Mouse (Mus musculus): ENCODE measurements at regions not wholly inside any gene's neighbourhood (a gene's known extent, or its start where the extent isn't known, plus 50 kb on each side); places are given as distances from the start of the nearest gene placed in this dataset.

- dilution Hi-C loops (cut with MboI; ENCODE audit: extremely low pct_ligation_motif_present, extremely low pct_unique_long_range_greater_than_20kb, low sequenced_read_pairs) (no loop called here), in situ Hi-C loops (cut with MboI; ENCODE audit: low pct_ligation_motif_present, low pct_unique_long_range_greater_than_20kb, low sequenced_read_pairs) (no loop called here)
- no peak overlapping the region for H3K4me2 ChIP-seq (ENCODE audit: insufficient read depth, low read depth, poor library complexity, severe bottlenecking)
- H3K4me1 ChIP-seq (ENCODE audit: control insufficient read depth in 1 of 2, insufficient read depth in 2 of 2), result no peaks in the 10 kb centered on the region
- TF ChIP-seq NRF1 (IDR thresholded peaks at IDR 0.05; ENCODE audit: low read depth, low read length) (no peak), BHLHE40 (IDR thresholded peaks at IDR 0.05; ENCODE audit: low read depth, low read length) (no peak), MXI1 (IDR thresholded peaks at IDR 0.05; ENCODE audit: low read depth, low read length) (no peak), TCF12 (IDR thresholded peaks at IDR 0.05; ENCODE audit: low read depth, low read length) (no peak), ZKSCAN1 (IDR thresholded peaks at IDR 0.05; ENCODE audit: borderline replicate concordance, low read depth, low read length) (no peak)
- H3K4me3 ChIP-seq (replicated peaks in 1 of 3; ENCODE audit: low read depth in 2 of 3, low read length in 2 of 3, poor library complexity in 1 of 3), result no peak overlapping the region
- H3K27ac ChIP-seq (ENCODE audit: insufficient read depth, low read depth), result no peak overlapping the region
- H3K27me3 ChIP-seq (replicated peaks), result peaks cover 81% of the 10 kb centered on the region
- no peaks in the 10 kb centered on the region for H3K79me2 ChIP-seq (replicated peaks; ENCODE audit: control insufficient read depth, extremely low read depth, insufficient read depth, poor library complexity, severe bottlenecking)
- no peaks in the 10 kb centered on the region for H3K36me3 ChIP-seq (replicated peaks in 1 of 2; ENCODE audit: control insufficient read depth in 1 of 2, insufficient read depth in 1 of 2, low read length in 1 of 2)
- no peak overlapping the region for H3K9ac ChIP-seq (ENCODE audit: insufficient read depth, low read depth)
- no peak for DNase-seq (ENCODE audit: extremely low read depth)
- no peaks in the 10 kb centered on the region for H3K9me3 ChIP-seq (replicated peaks; ENCODE audit: low read length)
Measured at GRCm38 (mm10) chr4:114688356-114688972, 133.1 kb upstream of the Gm12830 start.

GRCm38 (mm10) chr4:114688973-114689371, 132.6 kb upstream of the Gm12830 start:
- DNase-seq (ENCODE audit: extremely low read depth), result peak; percentile 29
- H3K4me3 ChIP-seq (replicated peaks in 1 of 3; ENCODE audit: low read depth in 2 of 3, low read length in 2 of 3, poor library complexity in 1 of 3), result no peak overlapping the region
- in situ Hi-C loops (cut with MboI; ENCODE audit: low pct_ligation_motif_present, low pct_unique_long_range_greater_than_20kb, low sequenced_read_pairs), result no loop called here
- TF ChIP-seq SMC3 (IDR thresholded peaks at IDR 0.05; ENCODE audit: low read depth, low read length), result 0 out of 2 replicates have a peak, but pooled peaks have one; percentile 8
- TF ChIP-seq ZNF384 (IDR thresholded peaks at IDR 0.05; ENCODE audit: low read depth, low read length), result no peak
- no peak for TF ChIP-seq NELFE (IDR thresholded peaks at IDR 0.05; ENCODE audit: low read depth, low read length)
- TF ChIP-seq CTCF (conservative IDR thresholded peaks at IDR 0.05 in 1 of 2, IDR thresholded peaks at IDR 0.05 in 1 of 2; ENCODE audit: low read depth in 2 of 2, low read length in 2 of 2), result peak; percentile 45 to 63; a peak in 3 of 4 replicates
- TF ChIP-seq KAT2A (IDR thresholded peaks at IDR 0.05; ENCODE audit: insufficient replicate concordance, low read length), result no peak
- TF ChIP-seq POLR2A (IDR thresholded peaks at IDR 0.05; ENCODE audit: low read depth, low read length), result no peak
- peak; percentile 36 for TF ChIP-seq RAD21 (IDR thresholded peaks at IDR 0.05; ENCODE audit: low read depth, low read length)
- H3K4me1 ChIP-seq (ENCODE audit: control insufficient read depth in 1 of 2, insufficient read depth in 2 of 2), result no peaks in the 10 kb centered on the region
- H3K27me3 ChIP-seq (replicated peaks), result peaks cover 82% of the 10 kb centered on the region
- no peak overlapping the region for H3K27ac ChIP-seq (ENCODE audit: insufficient read depth, low read depth)
- no peak overlapping the region for H3K4me2 ChIP-seq (ENCODE audit: insufficient read depth, low read depth, poor library complexity, severe bottlenecking)
- no peaks in the 10 kb centered on the region for H3K36me3 ChIP-seq (replicated peaks in 1 of 2; ENCODE audit: control insufficient read depth in 1 of 2, insufficient read depth in 1 of 2, low read length in 1 of 2)
- no peaks in the 10 kb centered on the region for H3K79me2 ChIP-seq (replicated peaks; ENCODE audit: control insufficient read depth, extremely low read depth, insufficient read depth, poor library complexity, severe bottlenecking)
- no peaks in the 10 kb centered on the region for H3K9me3 ChIP-seq (replicated peaks; ENCODE audit: low read length)
- dilution Hi-C loops (cut with MboI; ENCODE audit: extremely low pct_ligation_motif_present, extremely low pct_unique_long_range_greater_than_20kb, low sequenced_read_pairs), result no loop called here
- no peak overlapping the region for H3K9ac ChIP-seq (ENCODE audit: insufficient read depth, low read depth)

- no peak overlapping the region for H3K27ac ChIP-seq (ENCODE audit: insufficient read depth, low read depth)
- no peaks in the 10 kb centered on the region for H3K4me1 ChIP-seq (ENCODE audit: control insufficient read depth in 1 of 2, insufficient read depth in 2 of 2)
- H3K4me2 ChIP-seq (ENCODE audit: insufficient read depth, low read depth, poor library complexity, severe bottlenecking), result no peak overlapping the region
- in situ Hi-C loops (cut with MboI; ENCODE audit: low pct_ligation_motif_present, low pct_unique_long_range_greater_than_20kb, low sequenced_read_pairs), result no loop called here
- no peak for DNase-seq (ENCODE audit: extremely low read depth)
- H3K79me2 ChIP-seq (replicated peaks; ENCODE audit: control insufficient read depth, extremely low read depth, insufficient read depth, poor library complexity, severe bottlenecking), result no peaks in the 10 kb centered on the region
- dilution Hi-C loops (cut with MboI; ENCODE audit: extremely low pct_ligation_motif_present, extremely low pct_unique_long_range_greater_than_20kb, low sequenced_read_pairs), result no loop called here
- H3K4me3 ChIP-seq (replicated peaks in 1 of 3; ENCODE audit: low read depth in 2 of 3, low read length in 2 of 3, poor library complexity in 1 of 3), result no peak overlapping the region
- no peaks in the 10 kb centered on the region for H3K9me3 ChIP-seq (replicated peaks; ENCODE audit: low read length)
- TF ChIP-seq JUND (conservative IDR thresholded peaks at IDR 0.05; ENCODE audit: low read depth, low read length), result no peak
- no peak for TF ChIP-seq NRF1 (IDR thresholded peaks at IDR 0.05; ENCODE audit: low read depth, low read length)
- TF ChIP-seq POLR2AphosphoS2 (IDR thresholded peaks at IDR 0.05; ENCODE audit: low read depth, low read length), result no peak
- no peak for TF ChIP-seq SMC3 (IDR thresholded peaks at IDR 0.05; ENCODE audit: low read depth, low read length)
- H3K27me3 ChIP-seq (replicated peaks), result peaks cover 94% of the 10 kb centered on the region
- H3K9ac ChIP-seq (ENCODE audit: insufficient read depth, low read depth), result no peak overlapping the region
- H3K36me3 ChIP-seq (replicated peaks in 1 of 2; ENCODE audit: control insufficient read depth in 1 of 2, insufficient read depth in 1 of 2, low read length in 1 of 2), result no peaks in the 10 kb centered on the region
Measured at GRCm38 (mm10) chr4:114705586-114705985, 115.9 kb upstream of the Gm12830 start.
